Mouse (Mus musculus) kidney, adult 2 months (tissue): ENCODE measurements around the gene Oit1.

Experiments used
- CTCF ChIP-seq: fragments of 200-500 bp; conservative IDR thresholded peaks from 2 replicates; pipeline ENCODE4 v1.5.1; 2011; ENCODE audit warnings: low read depth, mild to moderate bottlenecking, control low read depth, low read length, moderate library complexity, mixed read lengths; ENCODE audit not compliant: insufficient read depth, insufficient read length
- POLR2A ChIP-seq: fragments of 200-500 bp; IDR thresholded peaks from one replicate; pipeline ENCODE4 v1.6.1; 2011; ENCODE audit warnings: low read depth, low read length, control low read depth

DNA sequence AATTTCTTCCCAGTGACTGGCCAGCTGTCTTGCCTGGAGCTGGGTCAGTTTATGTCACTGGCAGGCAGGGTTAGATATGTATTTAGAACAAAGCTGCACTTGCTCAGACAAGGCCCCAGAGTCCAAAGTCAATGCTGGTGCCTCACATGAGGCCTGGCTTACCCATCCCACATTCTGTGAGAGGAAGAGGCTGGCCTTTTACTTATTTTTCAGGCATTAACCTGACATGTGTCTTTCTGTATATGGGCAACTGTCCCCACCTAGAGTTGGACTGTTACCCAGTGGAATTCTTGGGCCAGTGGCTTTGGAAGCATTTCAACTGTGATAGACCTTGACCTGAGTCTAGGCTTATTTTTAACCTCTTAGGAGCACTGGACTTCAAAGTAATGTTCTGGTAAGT, 51.6 kb downstream of the Oit1 start:
- TF ChIP-seq POLR2A: no peak
- TF ChIP-seq CTCF: no peak
